Mouse (Mus musculus) cortical plate, adult 2 months (tissue): ENCODE measurements around the gene Olfr1053. TPM values are rescaled to one million over a fixed set of nuclear protein-coding genes. Genes with fewer than 3 reads are reported as not detected.
"Not testable (repeated sequence)": the region's sequence is repeated elsewhere in the genome, so short reads cannot be mapped to it uniquely, and the experiment has no call there.

Experiments used
- H3K27ac ChIP-seq: fragments of 200-500 bp; 2 replicates; pipeline ENCODE4 v1.5.1; 2012; ENCODE audit warnings: low read length, control low read depth, inconsistent platforms; ENCODE audit not compliant: insufficient read depth
- H3K4me1 ChIP-seq: fragments of 200-500 bp; 2 replicates; pipeline ENCODE4 v1.6.1; 2011; ENCODE audit warnings: low read length; ENCODE audit not compliant: control insufficient read depth, insufficient read depth
- H3K4me3 ChIP-seq: fragments of 200-500 bp; 2 replicates; pipeline ENCODE4 v1.5.1; 2011; ENCODE audit warnings: mild to moderate bottlenecking, low read length, control low read depth; ENCODE audit not compliant: insufficient read depth
- CTCF ChIP-seq: fragments of 200-500 bp; IDR thresholded peaks from 2 replicates; pipeline ENCODE4 v1.5.1; 2011; ENCODE audit warnings: mild to moderate bottlenecking, control low read depth, low read length; ENCODE audit not compliant: insufficient read depth; ENCODE audit errors: extremely low read depth
- POLR2A ChIP-seq: fragments of 200-500 bp; IDR thresholded peaks from 2 replicates; pipeline ENCODE4 v1.6.1; 2011; ENCODE audit warnings: mild to moderate bottlenecking, low read length, control low read depth; ENCODE audit not compliant: insufficient read depth; ENCODE audit errors: extremely low read depth
- polyA plus RNA-seq: library from polyadenylated mRNA; depleted of rRNA; stranded (reverse); fragments of >200 nt; gene quantifications from 2 replicates; pipeline ENCODE4 v1.2.3, GENCODE M21; 2012; rRNA removed

Olfr1053 gene
- polyA plus RNA-seq, result not detected in 2 replicates

GRCm38 (mm10) chr2:86315184-86315583 is at the start of gene Olfr1053:
Gene Olfr1053, minus strand, starts transcription at chr2:86315284.
- TF ChIP-seq POLR2A (no peak), CTCF (no peak)
- no peak within 1 kb of the TSS for H3K27ac ChIP-seq
- H3K4me3 ChIP-seq, result no peak within 1 kb of the TSS
- no peaks in the 10 kb centered on the region for H3K4me1 ChIP-seq

DNA sequence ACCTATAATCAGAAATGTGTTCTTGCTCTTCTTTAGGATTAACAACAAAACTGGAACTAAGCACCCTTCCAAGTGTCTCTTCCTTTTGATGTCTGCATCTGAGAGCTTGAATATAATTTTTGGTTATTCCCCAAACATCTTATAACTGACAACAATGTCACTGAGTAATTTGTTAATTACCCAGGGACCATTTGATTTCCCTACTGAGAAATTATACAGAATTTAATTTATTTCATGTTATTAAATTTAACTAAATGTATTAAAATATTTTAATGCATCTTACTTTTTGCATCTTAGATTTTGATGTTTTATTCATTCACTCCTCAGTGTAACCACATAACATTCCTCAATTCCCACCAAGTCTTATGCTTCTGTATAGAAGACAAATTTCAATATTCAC is 47.3 kb upstream of the Olfr1053 start, which contains the start of gene Olfr1056:
Gene Olfr1056 (minus strand): TSS at position 101 of the 400 bp plus-strand sequence.
- Histone ChIP-seq H3K4me1 (no peaks in the 10 kb centered on the region), H3K4me3 (no peak within 1 kb of the TSS), H3K27ac (no peak within 1 kb of the TSS)
- TF ChIP-seq CTCF (no peak), POLR2A (no peak)

DNA sequence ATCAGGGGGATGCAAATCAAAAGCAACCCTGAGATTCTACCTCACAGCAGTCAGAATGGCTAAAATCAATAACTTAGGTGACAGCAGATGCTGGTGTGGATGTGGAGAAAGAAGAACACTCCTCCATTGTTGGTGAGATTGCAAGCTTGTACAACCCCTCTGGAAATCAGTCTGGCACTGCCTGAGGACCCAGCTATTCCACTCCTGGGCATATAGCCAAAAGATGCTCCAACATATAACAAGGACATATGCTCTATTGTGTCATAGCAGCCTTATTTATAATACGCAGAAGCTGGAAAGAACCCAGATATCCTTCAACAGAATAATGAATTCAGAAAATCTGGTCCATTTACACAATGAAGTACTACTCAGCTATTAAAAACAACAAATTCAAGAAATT is 36.7 kb upstream of the Olfr1053 start:
- H3K27ac ChIP-seq, H3K4me1 ChIP-seq: not testable (repeated sequence)

DNA sequence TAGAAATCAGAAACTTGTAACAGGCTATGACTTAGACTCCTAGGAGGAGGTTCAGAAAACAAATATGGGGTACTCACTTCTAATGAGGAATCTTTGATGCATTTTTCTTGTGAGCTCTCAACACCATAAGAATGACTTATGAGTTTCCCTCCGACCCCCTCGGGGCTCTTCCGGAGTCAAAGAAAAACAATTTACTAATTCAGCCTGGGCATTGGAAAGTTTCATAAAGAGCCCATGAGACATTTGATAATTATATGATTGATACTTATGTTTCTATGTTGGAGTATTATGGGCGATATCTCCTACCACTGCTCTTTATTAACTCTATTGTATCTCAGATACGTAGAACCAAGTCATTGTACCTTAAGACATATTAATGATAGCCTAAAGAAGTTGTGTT is 35.1 kb upstream of the Olfr1053 start, which contains the start of gene Olfr1055:
Gene Olfr1055 (minus strand): TSS at position 101 of the 400 bp plus-strand sequence.
- Histone ChIP-seq H3K4me3 (no peak within 1 kb of the TSS), H3K4me1 (no peaks in the 10 kb centered on the region), H3K27ac (no peak within 1 kb of the TSS)
- TF ChIP-seq POLR2A, result no peak
- no peak for TF ChIP-seq CTCF

More for the DNA sequence above, 36.7 kb upstream of the Olfr1053 start:
- not testable (repeated sequence) for H3K4me3 ChIP-seq

DNA sequence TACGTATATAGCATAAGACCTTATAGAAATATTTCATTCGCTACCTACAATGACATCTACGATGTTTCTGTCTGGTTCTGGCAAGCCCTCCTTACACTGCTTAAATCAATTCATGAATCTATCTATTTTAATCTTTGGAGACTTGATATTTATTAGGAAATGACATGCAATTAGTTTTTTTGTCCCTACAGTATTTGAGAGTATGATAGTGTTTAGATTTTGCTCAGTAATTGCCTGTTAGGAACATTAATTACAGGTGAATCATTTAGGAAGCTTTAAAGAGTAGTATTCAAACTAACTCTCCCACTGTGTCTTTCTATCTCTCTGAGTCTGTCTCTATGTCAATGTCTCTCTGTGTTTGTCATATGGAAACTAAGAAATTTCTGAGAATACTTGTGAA is 20.2 kb upstream of the Olfr1053 start, which contains the start of gene Olfr1054:
Gene Olfr1054 (minus strand): TSS at position 101 of the 400 bp plus-strand sequence.
- no peak within 1 kb of the TSS for H3K27ac ChIP-seq
- no peaks in the 10 kb centered on the region for H3K4me1 ChIP-seq
- TF ChIP-seq CTCF, result no peak
- no peak for TF ChIP-seq POLR2A
- no peak within 1 kb of the TSS for H3K4me3 ChIP-seq

- H3K27ac ChIP-seq, result no peak within 1 kb of the TSS
- H3K4me1 ChIP-seq, result no peaks in the 10 kb centered on the region
- no peak within 1 kb of the TSS for H3K4me3 ChIP-seq
- TF ChIP-seq POLR2A (no peak), CTCF (no peak)
These were observed 22.9 kb downstream of the Olfr1053 start, which contains the start of gene Olfr1052 for GRCm38 (mm10) chr2:86292155-86292554. Gene Olfr1052, plus strand, starts transcription at chr2:86292455.

- H3K4me1 ChIP-seq, H3K4me3 ChIP-seq, H3K27ac ChIP-seq: not testable (repeated sequence)
These were observed 36.1 kb downstream of the Olfr1053 start, which contains the start of gene Olfr1051 for GRCm38 (mm10) chr2:86278988-86279387. Gene Olfr1051, minus strand, starts transcription at chr2:86279088.

Other genes with a start within 250 kb of the Olfr1053 start
- gene Olfr1036, start 241.3 kb downstream of the Olfr1053 start, polyA plus RNA-seq, result not detected in 2 replicates
- gene Olfr1037, start 227.9 kb downstream of the Olfr1053 start, polyA plus RNA-seq, result not detected in 2 replicates
- not detected in 2 replicates for gene Olfr1039, start 179.4 kb downstream of the Olfr1053 start, polyA plus RNA-seq
- gene Olfr1040, start 168.6 kb downstream of the Olfr1053 start, polyA plus RNA-seq, result not detected in 2 replicates
- not detected in 2 replicates for gene Olfr1042, start 153.4 kb downstream of the Olfr1053 start, polyA plus RNA-seq
- gene Olfr1043, start 147.8 kb downstream of the Olfr1053 start, polyA plus RNA-seq, result not detected in 2 replicates
- not detected in 2 replicates for gene Olfr1044, start 137.5 kb downstream of the Olfr1053 start, polyA plus RNA-seq
- not detected in 2 replicates for gene Olfr52, start 129.6 kb downstream of the Olfr1053 start, polyA plus RNA-seq
- not detected in 2 replicates for gene Olfr1045, start 112.3 kb downstream of the Olfr1053 start, polyA plus RNA-seq
- not detected in 2 replicates for gene Olfr1046, start 96.0 kb downstream of the Olfr1053 start, polyA plus RNA-seq
- gene Olfr1047, start 83.9 kb downstream of the Olfr1053 start, polyA plus RNA-seq, result not detected in 2 replicates
- not detected in 2 replicates for gene Olfr1048, start 75.0 kb downstream of the Olfr1053 start, polyA plus RNA-seq
- gene Olfr1049, start 57.0 kb downstream of the Olfr1053 start, polyA plus RNA-seq, result not detected in 2 replicates
- gene Olfr1051, start 36.2 kb downstream of the Olfr1053 start, polyA plus RNA-seq, result not detected in 2 replicates
- not detected in 2 replicates for gene Olfr1052, start 22.8 kb downstream of the Olfr1053 start, polyA plus RNA-seq
- gene Olfr1054, start 20.1 kb upstream of the Olfr1053 start, polyA plus RNA-seq, result not detected in 2 replicates
- not detected in 2 replicates for gene Olfr1055, start 35.0 kb upstream of the Olfr1053 start, polyA plus RNA-seq
- gene Olfr1056, start 47.2 kb upstream of the Olfr1053 start, polyA plus RNA-seq, result not detected in 2 replicates
- gene Olfr1057, start 63.1 kb upstream of the Olfr1053 start, polyA plus RNA-seq, result not detected in 2 replicates
- not detected in 2 replicates for gene Olfr1058, start 73.3 kb upstream of the Olfr1053 start, polyA plus RNA-seq
- not detected in 2 replicates for gene Olfr1061, start 98.8 kb upstream of the Olfr1053 start, polyA plus RNA-seq
- gene Olfr1062, start 111.5 kb upstream of the Olfr1053 start, polyA plus RNA-seq, result not detected in 2 replicates
- gene Olfr1065, start 135.3 kb upstream of the Olfr1053 start, polyA plus RNA-seq, result not detected in 2 replicates
- not detected in 2 replicates for gene Olfr1066, start 141.0 kb upstream of the Olfr1053 start, polyA plus RNA-seq
- gene Olfr228, start 172.1 kb upstream of the Olfr1053 start, polyA plus RNA-seq, result not detected in 2 replicates
- gene Olfr1076, start 193.2 kb upstream of the Olfr1053 start, polyA plus RNA-seq, result not detected in 2 replicates
- gene Olfr1079, start 227.2 kb upstream of the Olfr1053 start, polyA plus RNA-seq, result not detected in 2 replicates
- not detected in 2 replicates for gene Olfr1080, start 243.0 kb upstream of the Olfr1053 start, polyA plus RNA-seq